Mouse (Mus musculus): ENCODE results near the gene Zfp174.

Zfp174 gene

DNA sequence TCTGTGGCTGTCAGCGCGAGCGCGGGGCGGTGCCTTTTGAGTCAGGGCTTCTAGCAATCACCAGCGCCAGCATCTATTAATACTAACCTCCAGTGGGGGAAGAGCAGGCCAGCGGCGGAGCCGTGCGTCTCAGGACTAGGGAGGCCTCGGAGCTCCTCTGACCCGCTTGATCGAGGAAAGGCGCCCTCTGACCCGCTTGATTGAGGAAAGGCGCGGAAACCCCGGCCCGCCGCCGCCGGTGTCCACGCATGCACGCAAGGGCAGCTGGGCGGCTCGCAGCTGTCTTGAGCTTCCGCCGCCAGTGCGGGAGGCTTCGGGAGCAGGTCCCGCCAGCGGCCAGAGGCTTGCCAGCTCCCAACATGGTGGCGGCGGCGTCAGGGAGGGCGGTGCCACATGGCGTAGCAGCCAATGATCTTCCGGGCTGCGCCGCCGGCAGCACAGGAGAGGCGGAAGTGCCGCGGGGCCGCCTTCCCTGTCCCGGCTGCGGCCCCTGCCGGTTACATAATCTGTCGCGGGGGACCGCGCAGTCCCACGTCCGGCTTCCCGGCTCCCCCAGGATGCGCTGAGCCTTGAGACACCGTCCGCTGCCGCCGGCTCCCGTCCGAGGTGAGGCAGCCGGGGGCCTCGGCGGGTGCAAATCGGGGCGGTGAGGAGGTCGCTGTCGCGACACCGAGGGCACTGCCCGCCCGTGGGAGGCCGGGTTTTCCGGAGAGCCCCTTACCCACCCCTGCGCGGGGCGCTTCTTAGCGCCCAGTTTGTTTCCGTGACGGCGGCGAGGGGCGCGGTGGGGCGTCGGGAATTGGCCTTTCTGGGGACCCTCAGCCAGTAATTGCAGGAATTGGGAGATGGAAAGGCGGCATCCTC lies 37.4 kb downstream of the Zfp174 start, which contains the start of the genes Zfp597 and Gm20695:
TSS of gene Zfp597 (minus strand) at position 361 of the 864 bp plus-strand sequence.
TSS of gene Gm20695 (plus strand) at position 448 of the 864 bp plus-strand sequence.
- DNase-seq (ENCODE audit: low spot score in 2 of 2): peak; percentile 81 to 86

DNA sequence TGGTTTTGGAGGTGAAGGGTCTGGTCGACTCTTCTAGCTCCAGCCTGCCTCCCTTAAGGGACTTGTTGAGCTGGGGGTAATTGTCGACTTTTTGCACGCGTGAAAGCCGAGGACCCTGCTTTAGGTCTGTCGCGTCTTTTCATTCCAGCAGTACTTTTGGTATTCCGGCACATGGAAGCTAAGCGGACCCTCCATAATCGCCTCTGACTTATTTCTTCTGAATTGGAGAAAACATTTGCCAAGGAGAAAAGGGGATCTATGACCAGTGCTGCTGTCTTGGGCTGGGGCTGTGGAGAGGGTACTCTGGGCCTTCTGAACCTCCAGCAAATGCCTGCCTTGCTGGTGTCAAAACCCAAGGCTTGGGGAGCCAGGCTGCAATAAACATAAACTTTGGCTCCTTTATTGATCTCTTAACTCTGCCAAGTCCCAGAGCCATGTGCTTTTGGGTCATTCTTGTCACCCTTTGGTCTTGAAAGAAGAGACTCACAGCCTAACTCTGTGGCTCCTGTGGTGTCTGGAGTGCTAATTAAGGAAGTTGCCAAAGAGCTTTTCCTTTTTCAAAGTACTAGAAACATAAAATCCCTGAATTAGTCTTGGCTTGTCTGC lies 38.1 kb downstream of the Zfp174 start:
- no peak for DNase-seq (ENCODE audit: low spot score in 2 of 2)

- DNase-seq (ENCODE audit: low spot score in 2 of 2): no peak
Observed at GRCm38 (mm10) chr16:3891621-3892295, 44.7 kb downstream of the Zfp174 start.

DNA sequence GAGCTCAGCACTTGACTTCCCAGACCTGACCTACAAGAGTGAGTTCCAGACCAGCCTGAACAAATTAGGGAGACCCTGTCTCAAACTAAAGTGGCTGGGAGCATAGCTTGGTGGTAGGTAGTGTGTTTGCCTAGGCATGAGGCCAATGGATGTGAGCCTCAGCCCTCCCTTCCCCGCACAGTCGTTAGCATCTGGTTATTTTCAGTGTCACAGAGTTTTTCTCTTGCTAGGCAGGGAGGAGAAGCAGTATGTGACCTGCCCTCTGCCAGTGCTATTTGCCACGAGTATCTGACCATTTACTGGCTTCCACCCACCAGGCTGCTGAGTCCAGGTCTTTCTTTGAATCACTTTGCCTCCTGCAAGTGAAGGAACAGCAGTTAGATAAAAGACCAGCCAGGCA lies 46.7 kb downstream of the Zfp174 start:
- no peak for DNase-seq (ENCODE audit: low spot score in 2 of 2)

DNA sequence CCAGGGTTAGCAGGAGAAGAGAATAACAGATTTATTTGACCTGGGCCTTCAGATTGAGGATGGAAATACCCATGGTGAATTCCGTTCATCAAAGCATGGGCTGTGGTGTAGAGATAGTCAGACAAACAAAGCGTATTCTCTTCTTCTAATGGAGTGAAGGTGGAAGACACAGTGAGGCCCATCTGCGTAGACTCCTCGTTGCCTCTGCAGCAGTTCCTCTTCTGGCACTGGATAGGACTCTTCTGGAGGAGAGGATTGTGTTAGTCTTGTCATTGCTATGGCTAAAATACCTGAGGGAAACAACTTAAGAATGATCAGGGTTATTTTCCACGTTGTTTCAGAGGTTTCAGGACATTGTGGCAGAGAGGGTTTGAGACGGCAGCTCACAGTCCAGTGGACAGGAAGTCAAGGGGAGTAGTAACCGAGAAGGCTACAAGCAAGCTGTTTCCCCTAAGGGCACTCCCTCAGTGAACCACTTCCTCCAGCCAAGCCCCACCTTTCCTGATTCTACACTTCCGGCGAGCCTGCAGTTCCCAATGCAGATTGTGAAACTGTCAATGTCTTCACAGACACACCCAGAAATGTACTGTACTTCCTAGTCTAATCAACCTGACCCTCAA lies 48.2 kb downstream of the Zfp174 start:
- DNase-seq (ENCODE audit: low spot score in 2 of 2): peak; percentile 70 to 76

DNA sequence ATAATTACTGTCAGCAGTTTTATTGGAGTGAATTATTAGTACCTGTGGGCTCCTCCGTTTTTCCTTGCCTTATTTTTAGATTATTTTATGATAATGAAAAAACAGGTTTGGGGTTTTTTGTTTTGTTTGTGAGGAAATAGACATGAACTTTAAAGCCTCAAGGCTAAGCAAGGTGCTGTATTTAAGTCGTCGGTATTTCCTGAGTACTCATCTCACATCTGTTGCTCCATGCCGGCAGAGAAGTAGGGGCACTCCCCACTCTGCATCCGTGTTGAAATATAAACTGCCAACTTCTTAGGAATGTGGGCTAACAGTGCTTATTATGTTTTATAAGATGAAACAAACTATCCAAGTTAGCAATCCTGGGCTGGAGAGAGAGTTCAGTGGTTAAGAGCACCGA lies 49.0 kb downstream of the Zfp174 start:
- no peak for DNase-seq (ENCODE audit: low spot score in 2 of 2)

DNA sequence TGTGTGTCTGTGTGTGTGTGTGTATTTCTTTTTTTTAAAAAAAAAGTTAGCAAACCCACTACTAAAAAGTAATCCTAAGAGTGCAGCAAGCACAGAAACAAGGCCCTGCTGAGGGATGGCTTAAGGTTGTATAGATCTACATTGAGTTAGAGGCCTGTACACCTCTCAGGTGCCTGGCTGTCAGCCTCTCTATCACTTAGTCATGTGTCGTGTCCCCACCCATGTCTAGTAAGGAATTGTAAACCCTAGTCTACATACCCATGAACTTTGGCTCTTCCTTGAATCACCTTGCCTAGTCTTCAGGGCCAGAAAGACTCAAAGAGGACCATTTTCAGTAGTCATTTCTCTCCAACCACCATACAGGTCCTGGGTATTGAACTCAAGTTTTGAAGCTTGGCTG lies 49.5 kb downstream of the Zfp174 start:
- no peak for DNase-seq (ENCODE audit: low spot score in 2 of 2)

DNA sequence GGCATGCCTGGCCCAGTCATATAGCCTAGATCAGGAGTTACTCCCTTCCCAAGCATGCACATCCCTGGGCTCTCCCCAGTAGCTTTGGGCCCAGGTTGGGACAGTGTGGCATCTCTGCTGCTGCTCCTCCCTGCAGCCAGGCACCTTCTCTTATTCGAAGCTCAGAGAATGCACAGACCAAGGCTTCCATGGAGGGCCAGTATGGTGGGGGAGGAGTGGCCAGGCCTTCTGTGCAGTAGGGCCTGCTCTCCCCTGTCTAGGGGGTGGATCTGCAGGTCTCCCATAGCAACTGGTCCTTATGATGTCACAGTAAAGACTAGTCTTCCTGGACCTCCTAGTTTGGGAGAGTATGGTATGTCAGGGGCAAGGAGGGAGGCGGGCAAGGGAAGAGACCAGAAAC lies 60.4 kb downstream of the Zfp174 start:
- no peak for DNase-seq (ENCODE audit: low spot score in 2 of 2)
